Mouse (Mus musculus) myocyte (in vitro differentiated cells): Measurements from ENCODE around the gene Stra6l.

Source experiments
- MAX ChIP-seq: IDR thresholded peaks from one replicate; pipeline ENCODE4 v1.6.1; 2011; ENCODE audit warnings: low read depth, mild to moderate bottlenecking, control low read depth
- MYOG ChIP-seq, 3 experiments: IDR thresholded peaks; one replicate each; pipeline ENCODE4 v1.6.1; 2011; ENCODE audit warnings: control low read depth in 2 of 3, low read depth in 2 of 3, mild to moderate bottlenecking in 2 of 3; ENCODE audit not compliant: insufficient read length in 2 of 3, control insufficient read depth in 1 of 3, insufficient read depth in 1 of 3
- POLR2A ChIP-seq: IDR thresholded peaks from one replicate; pipeline ENCODE4 v1.6.1; 2011; ENCODE audit warnings: low read depth, mild to moderate bottlenecking, control low read depth, moderate library complexity; ENCODE audit not compliant: insufficient read length
- TCF12 ChIP-seq: IDR thresholded peaks from one replicate; pipeline ENCODE4 v1.6.1; 2011; ENCODE audit warnings: mild to moderate bottlenecking, control low read depth; ENCODE audit not compliant: poor library complexity, insufficient read depth, severe bottlenecking
- USF1 ChIP-seq: IDR thresholded peaks from one replicate; pipeline ENCODE4 v1.6.1; 2011; ENCODE audit warnings: low read depth, mild to moderate bottlenecking, control low read depth, moderate library complexity

- TF ChIP-seq POLR2A (no peak), MYOG (IDR thresholded peaks at IDR 0.05; ENCODE audit: control insufficient read depth in 1 of 3, insufficient read depth in 1 of 3, insufficient read length in 2 of 3, low read depth in 2 of 3) (no peak), TCF12 (no peak), MAX (no peak), USF1 (no peak)
Observed at GRCm38 (mm10) chr4:45928561-45928960, 80.1 kb downstream of the Stra6l start.
